Mouse (Mus musculus) cerebellum, adult 11-12 months (tissue): ENCODE measurements at regions not wholly inside any gene's neighbourhood (a gene's known extent, or its start where the extent isn't known, plus 50 kb on each side); places are given as distances from the start of the nearest gene placed in this dataset.
A peak's percentile ranks its signal among the peaks of the same experiment; 100 is the strongest.

ENCODE experiments used
- DNase-seq: peaks from one replicate; pipeline ENCODE4 v3.0.0; 2022

DNA sequence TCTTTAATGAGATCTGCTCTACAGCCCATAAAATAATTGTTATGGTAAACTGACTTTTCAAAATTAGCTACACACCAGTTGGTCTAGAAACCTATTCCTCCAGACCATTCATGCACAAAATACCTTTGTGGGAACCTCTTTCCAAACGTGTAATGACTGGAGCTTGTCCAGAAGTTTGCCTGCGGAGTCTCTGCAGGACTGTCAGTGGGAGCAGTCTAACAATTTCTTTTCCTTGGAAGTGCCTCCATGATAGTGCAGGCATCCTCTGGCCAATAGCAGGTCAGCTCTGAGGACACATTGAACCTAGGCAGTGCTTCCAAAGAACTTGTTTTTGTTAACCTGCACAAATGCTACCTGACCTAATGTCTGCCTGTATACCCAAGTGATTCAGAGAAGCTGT, 932.3 kb downstream of the Pcdh9 start:
- peak; percentile 6 for DNase-seq

DNA sequence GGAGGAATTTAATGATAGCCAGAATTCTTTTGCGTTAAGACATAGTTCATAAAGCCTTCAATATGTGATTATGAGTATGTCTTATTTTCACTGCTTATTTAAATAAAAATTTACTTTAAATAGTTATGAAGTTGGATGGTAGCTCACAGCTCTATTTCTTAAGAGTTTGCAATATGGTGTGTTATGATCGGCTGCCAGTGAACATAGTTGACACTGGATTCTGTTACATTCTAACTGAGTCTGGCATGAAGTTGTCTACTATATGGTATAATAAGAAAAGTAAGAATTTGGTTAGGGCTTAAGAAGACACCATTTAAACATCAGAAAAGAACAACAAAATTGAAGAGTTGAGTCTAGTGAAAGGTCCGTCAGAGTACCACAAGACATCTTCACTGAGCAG, 935.0 kb downstream of the Pcdh9 start:
- no peak for DNase-seq

DNA sequence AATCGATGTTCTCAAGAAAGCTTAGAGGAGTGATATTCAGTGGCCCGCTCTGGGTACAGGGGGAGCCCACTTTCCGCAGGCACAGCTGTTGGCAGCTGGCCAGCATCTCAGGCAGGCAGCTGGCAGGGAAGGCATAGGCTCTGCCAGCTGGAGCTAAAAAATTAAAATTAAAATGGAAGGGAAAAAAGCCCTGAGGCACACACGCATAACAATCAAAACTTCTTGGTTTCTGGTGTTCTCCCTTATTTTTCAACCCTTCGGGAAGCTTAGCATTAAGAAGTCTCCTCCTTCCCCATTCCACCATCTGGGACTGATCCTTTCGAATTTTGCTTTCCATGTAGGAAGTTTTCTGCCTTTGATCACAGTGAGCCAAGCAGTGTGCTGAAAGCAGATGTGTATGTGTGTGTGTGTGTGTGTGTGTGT, 982.8 kb downstream of the Pcdh9 start:
- DNase-seq: peak; percentile 2

DNA sequence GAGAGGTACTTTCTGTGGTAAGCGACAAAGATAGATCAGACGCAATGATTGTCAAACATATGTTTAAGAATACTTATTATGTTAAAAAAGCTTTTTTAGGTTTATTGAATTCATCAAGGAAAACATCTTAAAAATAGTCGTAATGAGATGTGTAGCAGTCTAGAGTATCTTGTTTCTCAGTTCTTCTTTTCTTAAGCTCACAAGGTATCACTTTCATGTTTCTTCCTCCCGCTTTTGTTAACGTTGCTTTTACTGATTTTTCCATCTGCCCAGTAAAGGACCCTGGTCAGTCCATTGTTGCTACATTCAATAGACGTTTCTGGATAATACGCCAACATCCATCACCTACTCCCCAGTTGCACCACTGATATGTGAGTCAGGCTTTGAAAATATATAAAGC, 1015.9 kb downstream of the Pcdh9 start:
- no peak for DNase-seq

DNA sequence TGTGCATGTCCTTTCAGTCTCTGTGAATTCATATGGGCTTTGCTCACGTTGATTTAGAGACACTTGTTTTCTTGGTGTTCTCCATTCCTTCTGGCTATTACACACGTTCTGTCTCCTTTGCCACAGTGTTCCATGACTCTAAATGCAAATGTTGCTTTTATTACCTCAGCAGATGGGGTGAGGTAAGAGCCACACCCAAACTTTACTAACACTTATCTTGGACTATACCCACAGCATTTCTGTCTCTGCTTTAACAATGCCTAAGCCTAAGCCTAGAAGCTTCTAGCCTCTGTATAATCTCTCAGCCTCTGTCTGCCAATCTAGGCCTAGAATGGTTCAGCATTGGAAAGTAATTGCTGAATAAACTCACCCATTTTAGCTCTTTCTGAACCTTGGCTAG, 1024.0 kb downstream of the Pcdh9 start:
- no peak for DNase-seq

DNA sequence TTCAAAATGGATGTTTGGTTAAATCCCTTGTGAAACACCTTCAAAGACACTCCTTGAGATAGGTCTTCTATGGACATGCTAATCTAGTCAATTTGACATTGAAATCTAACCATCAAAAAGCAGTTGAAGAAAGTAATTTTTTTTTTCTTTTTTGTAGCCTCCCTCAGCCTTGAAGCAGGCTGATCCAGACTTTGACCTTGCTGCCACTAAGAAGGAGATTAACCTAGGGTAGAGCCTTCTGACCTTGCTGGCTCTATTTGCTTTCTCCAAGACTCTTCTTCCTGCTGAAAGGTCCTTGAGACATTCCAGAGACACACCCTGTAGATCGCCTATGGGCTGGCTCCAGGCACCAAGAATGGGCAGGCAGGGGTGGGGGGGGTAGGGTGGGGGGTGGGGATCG, 1027.5 kb downstream of the Pcdh9 start:
- no peak for DNase-seq

DNA sequence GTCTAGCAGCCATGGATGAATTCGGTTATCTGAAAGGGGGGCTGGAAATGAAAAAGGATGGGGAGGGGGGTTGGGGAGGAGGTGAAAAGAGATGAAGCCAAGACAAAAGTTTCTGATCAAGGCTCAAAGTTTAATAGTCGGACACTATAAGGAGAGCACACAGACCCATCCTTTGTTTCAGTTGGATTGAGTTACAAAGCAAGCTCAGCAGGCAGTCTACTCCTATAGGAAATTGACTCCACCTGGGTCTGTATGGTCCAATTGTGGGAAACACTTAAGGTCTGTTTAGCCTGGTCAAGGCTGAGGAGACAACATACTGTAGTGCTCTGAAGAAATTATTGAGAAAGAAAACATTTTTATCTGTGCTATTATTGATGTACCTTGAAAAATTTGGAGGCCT, 1029.8 kb downstream of the Pcdh9 start:
- no peak for DNase-seq

DNA sequence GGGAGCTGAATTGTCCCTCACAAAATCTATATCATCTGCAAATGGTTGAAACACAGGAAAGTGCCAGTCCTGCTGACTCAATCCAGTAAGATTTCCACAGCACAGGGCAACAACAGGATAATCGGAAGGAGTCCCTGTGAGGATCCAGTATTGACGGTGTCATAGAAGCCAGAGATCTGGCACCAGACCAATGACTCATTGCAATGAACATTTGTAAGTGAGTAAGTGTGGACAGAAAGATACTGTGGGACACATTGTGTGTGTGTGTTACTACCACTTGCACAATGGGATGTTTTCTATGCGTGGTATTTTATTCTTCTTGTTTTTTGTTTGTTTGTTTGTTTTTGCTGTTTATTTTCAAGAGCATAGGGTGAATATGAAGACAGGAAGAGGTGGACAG, 1056.8 kb downstream of the Pcdh9 start:
- DNase-seq: no peak

DNA sequence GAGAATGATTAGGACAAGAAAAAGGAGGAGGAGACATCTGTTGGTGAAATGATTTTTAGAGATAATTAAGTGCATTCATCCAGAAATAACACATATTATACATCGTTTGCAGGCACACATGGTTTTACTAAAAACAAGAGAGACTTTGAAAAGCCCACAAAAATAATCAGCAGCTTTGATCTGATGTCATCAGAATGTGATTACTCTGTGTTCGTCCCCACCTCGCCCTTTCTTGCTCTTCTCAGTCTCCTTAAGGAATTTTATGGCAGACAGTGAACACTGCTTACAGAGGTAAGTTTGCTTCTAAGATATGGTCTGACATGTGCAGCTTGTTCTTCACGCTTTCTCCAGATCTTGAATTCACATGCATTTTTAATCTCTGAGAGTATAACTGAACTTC, 1061.3 kb downstream of the Pcdh9 start:
- DNase-seq: no peak

DNA sequence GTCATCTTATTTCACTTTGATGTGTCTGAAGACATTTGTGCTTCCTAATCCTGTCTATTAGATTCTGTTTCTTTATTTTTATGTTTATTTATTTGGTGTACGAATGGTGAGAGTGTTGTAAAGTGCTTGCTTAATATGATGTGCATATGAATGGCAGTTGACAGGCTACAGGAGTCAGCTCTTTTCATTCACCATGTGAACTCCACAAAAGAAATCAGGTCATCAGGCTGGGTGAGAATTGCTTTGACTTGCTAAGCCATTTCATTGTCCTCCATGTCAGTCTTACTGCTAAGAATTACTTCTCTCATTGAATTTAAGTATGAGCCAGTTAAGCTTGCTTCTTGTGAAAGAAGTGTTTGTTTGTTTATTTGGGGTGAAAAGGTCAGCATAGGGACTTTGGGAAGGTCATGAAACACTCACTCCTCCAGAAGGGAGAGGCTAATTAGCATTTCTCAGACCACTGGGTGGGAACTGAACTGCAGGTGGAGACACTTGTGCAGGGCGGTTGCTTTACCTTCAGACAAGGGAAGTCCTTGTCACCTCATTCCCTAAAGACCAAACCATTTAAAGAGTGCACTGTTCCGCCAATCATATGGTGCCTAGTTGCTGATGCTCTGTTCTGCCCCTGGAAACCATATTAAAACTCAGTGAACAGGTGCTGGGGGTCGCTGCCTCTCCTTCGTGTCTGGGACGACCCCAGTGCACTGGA, 1063.7 kb downstream of the Pcdh9 start:
- DNase-seq: no peak

DNA sequence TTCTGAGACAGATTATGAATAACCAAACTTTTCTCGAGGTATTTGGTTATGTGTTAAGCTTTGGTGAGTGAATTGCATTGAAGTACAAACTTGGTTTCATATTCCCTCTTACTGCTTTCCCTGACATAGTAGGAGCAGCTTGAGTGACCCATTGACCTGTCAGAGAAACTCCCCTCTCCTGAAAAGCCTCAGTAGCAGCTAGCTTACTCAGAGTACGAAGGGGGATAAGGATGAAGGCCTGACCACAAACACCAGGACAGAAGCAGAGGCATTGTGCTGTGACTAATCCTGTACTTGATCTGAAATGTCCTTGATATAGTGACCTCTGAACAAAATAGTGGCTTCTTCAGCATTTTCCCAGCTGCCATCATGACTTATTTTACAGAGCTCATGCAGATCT, 1070.4 kb downstream of the Pcdh9 start:
- no peak for DNase-seq
